Mouse (Mus musculus): Measurements from ENCODE around the gene 1700010B08Rik.

Gene 1700010B08Rik

DNA sequence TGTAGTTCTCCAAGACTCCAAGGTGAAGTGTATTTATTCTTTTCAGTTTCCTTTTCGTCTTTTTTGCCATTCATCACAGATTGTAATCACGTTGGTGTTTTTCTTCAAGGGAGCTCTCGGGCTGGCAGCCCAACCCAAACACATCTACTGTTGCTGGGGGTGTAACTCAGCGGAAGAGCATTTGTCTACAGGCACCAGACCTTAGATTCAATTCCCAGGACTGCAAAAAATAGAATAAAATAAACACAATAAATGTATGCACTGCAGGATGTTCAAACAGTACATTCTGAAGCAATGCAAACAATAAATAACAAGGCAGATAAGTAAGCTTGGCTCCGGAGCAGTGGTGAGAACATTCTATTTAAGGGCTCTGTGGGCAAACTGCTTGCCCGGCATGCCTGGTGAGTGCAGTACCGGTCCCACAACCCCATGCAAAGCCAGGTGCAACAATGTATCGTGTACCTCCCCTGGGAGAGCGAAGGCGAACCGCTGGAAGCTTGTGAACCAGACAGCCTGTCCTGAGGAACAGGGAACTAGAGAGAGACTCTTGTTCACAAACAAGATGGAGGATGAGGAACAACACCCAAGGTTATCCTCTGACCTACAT is 3.1 kb downstream of the 1700010B08Rik start:
- no peak for DNase-seq (ENCODE audit: low spot score in 2 of 2)

DNA sequence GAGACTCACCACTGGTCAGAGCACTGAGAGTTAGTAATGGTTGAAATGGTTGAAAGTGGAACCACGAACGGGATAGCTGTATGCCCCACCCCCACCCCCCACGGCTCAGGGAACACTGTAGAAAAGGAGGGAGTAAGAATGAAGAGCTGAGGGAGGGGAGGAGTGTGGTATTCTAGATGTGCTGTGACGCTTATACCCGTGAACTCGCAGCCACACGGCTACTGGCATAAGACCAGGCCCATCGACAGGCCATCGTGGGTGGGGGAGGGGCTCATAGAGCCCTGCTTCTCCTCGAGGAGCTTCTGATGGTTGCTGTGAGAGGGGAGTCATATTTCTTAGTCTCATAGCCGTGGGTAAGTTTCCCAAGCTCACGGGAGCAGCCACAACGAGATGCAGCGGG is 5.2 kb downstream of the 1700010B08Rik start:
- DNase-seq (ENCODE audit: low spot score in 2 of 2), result no peak

DNA sequence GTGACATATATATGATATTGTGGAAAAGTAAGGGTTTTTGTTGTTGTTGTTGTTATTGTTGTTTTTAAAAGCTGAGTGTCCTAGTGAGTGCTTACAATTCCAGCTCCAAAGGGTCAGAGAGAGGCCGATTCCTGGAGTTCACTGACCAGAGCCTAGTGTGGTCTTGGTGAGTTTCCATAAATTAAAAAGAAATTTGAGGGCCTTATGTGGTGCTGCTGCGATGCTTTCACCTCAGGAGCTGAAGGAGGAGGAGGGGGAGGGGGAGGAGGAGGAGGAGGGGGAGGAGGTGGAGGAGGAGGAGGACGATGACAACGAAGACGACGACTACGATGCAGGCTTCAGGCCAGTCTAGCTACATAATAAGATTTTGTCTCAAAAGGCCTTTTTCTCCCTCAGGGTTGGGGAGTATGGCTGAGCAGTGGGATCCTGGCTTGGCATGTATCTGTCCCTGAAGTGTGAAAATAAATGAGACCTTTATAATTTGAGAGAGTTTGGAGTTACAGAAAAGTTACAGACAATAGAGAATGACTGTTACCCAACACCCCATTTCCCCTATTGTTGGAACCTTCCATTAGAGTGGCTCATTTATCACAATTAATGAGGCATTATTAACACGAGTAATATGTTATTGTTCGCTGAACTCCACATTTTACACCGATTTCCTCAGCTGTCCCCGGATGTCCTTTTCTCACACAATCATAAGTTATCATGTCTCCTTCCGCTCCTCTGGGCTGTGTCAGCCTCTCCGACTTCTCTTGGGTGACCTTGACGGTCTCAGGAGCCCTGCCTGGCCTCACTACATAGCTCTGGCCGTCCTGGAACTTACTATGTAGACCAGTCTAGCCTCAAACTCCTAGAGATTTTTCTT is 6.0 kb downstream of the 1700010B08Rik start:
- DNase-seq (ENCODE audit: low spot score in 2 of 2), result no peak

DNA sequence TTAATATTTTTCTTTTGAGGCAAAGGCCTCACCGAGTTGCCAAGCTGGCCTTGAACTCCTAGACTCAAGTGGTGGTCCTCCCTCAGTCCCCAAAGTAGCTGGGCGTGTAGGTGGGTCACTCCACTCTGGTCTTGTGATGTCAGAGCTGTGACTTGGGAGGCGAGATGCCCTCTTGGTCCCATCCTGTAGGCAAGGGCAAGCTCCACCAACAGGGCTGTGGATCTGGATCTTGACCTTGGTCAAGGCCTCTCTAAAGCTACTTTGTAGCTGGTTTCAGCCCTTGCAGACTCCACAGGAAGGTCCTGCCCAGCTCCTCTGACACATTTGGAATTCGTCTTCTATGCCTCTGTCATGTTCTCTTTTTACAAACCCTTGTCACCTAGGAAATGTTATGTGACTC is 6.6 kb downstream of the 1700010B08Rik start:
- DNase-seq (ENCODE audit: low spot score in 2 of 2), result no peak

DNA sequence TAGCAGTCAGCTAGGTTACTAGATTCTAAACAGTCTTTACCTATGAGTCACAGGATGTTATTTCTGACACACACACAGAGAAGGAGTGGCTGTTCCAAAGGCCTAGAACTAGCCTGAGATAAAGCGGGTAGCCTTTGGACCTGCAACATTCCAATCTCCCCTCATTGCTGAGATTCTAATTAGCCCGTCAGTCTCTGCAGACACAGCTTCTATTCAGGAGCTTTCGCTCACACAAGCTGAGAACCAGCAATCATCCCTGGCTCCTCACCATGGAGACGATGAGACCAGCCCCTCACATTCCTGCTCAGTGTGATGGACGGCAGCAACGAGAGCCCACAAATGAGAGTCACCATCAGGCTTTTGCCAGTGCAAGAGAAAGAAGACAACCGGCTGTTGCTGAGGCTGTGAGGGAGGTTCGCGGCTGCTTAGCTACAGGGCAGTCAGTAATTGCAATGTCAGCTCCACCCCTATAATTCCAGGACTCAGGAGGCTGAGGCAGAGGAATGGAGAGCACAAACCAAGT is 11.3 kb downstream of the 1700010B08Rik start:
- peak; percentile 57 to 74 for DNase-seq (ENCODE audit: low spot score in 2 of 2)

DNA sequence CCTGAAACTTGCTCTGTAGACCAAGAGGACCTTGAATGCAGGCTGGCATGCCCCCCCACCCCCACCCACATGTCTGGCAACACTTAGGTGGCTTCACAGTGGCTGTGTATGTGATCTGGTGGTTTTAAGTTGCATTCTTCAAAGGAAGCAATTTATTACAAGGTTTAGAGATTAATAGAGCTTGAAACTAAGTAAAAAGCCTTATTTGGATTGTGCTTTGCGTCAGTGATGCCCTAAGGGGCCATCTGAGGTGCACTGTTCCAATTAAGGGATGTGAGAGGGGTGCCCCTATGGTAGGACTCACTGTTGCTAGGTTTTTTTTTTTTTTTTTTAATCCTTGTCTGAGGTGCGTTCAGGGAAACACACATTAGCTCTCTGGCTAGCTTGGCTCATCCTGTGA is 15.2 kb downstream of the 1700010B08Rik start:
- DNase-seq (ENCODE audit: low spot score in 2 of 2), result no peak

DNA sequence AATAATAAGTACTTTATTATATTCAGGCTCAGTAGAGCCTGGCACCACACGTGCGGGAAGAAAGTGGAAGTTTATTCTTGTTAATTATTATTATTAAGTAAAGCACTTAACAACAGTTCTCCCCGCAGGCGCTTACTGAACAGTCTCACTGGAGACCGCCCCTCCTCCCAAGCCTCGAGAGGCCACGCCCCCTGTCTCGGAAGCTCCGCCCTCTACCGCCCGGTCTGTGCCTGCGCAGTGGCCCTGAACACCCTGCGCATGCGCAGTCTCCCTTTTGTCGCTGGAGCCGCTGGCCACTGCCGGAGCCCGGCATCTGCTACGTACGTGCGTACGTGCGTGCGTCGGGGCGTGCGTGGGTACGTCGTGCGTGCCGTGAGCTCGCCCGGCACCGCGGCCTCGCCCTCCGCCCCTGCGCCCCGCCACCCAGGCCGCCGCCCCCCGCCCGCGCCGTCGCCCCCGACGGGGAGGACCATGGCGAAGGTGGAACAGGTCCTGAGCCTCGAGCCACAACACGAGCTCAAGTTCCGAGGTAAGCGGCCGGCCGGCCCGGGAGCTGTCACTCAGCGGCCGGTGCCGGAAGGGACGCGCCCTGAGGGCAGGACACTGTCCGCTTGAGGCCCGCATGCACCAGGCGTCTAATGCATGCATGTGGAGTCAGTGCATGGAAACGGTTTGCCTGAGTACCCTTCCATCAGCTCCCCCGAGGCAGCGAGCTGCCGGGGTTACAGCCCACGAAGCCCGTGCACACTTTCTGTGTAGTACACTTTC is 18.2 kb downstream of the 1700010B08Rik start, which contains the start of gene Vapb:
Vapb (plus strand) TSS at position 290 of the 768 bp plus-strand sequence.
- peak; percentile 99 to 100 for DNase-seq (ENCODE audit: low spot score in 2 of 2)

DNA sequence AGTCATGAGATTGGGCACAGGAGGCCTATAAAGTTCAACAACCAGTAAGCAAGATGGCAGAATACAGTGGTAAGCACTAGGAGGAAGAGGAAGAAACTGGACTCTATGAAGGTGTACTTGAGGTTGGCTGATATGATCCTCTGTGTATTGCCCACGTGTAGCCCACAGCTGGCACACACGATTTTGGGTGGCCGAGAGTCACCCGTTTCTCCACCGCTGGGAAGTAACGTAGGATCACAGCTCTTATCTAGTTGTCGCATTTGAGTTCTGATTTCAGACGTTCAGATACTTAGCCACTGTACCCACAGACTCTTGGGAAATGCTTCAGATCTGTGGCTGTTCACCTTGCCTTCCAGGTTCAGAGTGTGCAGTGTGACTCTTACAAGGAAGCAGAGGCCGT is 19.0 kb downstream of the 1700010B08Rik start:
- no peak for DNase-seq (ENCODE audit: low spot score in 2 of 2)

DNA sequence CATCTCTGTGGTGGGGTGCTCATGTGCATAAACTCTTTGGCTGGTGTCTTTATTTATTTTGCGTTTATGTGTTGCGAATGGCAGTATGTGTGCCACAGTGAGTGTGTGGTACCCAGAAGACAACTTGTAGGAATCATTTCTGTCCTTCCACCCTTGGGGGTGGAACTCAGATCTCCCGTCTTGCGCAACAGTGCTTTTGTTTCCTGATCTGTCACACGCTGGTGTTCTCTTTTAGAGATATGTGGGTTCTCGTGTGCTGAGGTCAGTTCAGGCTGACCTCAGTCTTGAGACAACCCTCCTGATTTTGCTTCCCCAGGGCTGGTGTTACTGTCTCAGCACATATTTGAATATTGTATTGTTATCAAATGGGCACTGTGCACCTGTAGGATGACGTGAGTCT is 19.9 kb downstream of the 1700010B08Rik start:
- DNase-seq (ENCODE audit: low spot score in 2 of 2), result no peak

DNA sequence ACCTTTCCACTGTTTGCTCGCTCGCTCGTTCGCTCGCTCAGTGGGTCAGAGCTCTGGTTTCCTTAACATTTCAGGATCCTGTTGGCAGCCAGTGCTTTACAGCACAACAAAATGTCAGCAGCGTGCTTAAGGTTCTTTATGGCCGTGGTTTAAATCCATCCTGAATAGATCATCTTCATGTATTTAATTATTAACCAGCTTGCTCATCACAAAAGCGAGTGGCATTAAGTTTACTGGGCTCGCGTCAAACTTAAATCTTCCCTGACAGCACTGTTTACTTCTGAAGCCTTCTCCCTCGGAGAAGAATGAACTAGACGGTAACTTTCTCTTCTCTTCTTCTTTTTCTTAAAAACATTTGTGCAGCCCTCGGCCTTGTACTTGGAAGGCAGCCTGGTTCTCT is 22.9 kb downstream of the 1700010B08Rik start:
- DNase-seq (ENCODE audit: low spot score in 2 of 2), result no peak

DNA sequence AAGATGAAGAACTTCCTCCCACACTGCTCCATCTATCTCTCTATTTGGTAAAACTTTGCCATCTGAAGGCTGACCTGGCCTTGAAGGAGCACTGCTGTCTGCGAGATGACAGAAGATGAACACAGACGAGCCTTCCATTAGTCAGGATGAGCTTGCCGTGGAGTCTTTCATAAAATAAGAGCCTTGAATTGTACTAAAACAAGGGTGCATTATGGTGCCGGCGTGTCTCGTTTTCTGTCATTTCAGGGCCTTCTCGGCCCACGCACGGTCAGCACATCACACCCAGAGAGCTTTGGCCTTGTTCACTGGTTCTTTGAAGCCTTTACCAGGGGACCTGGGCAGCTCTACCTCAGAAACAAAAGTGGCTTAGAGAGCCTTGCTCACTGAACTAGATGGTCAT is 23.5 kb downstream of the 1700010B08Rik start:
- DNase-seq (ENCODE audit: low spot score in 2 of 2), result no peak

DNA sequence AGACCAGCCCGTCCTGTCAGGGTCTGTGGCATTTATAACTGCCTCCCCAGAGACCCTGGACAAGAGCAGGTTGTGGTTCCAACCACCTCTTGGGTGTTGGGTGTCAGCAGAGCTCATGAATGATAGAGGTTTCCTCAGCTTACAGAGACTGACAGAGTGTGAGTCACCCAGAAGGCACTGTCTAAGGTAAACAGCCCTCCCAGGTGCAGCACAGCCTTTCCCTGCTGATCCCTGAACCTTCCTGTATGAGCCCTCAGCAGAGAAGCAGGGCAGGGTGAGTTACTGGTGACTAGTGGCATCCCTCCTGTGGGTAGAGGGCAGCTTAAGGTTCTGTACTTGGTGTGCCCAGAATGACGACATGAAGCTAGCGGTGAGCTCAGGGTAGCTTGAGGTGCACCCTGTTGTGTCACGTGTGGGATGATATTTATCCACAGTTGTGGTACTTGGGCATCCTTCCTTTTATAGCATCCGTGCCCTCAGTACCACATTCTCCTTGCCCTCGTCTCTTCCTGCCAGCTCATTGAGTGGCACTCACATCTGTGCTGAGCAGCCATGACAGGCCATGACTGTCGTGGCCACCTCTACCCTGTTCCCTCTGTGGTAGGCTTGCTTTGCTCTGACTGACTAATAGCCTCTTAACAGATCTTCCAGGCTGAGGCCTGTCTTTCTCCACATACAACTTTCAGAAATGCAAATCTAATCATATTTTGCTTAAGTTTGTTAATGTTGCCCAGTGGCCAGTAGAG is 25.0 kb downstream of the 1700010B08Rik start:
- DNase-seq (ENCODE audit: low spot score in 2 of 2), result no peak

DNA sequence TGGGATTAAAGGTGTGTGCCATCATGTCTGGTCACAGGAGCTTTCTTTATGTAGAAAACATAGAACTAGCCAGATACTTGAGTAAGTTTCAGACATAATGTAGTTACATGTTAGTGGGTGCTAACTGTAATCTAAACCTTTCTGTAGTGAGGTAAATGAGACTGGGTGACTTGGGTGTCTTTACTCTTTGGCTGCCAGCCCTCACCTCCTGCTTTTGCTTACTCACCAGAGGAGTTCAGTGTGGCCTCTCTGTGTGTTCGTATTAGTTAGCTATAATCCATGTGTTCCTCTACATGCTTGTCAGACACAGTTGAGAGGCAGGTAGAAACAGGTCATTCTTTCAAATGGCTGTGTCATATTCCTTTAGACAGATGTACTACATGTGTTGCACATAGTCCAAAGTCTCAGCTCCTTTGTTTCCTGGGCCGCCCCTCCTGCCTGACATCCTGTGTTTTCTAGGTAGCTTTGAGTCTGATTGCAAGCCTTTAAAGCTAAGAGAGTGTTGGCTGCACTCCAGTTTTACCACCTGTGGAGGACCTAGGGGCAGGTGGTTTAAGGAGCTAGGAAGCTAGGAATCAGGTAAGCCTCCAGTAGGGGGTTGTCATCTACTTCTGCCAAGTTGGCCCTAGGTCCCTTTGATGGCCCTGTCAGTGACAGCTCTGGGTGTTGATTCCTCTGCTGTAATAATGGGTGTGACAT is 29.9 kb downstream of the 1700010B08Rik start:
- DNase-seq (ENCODE audit: low spot score in 2 of 2), result no peak

DNA sequence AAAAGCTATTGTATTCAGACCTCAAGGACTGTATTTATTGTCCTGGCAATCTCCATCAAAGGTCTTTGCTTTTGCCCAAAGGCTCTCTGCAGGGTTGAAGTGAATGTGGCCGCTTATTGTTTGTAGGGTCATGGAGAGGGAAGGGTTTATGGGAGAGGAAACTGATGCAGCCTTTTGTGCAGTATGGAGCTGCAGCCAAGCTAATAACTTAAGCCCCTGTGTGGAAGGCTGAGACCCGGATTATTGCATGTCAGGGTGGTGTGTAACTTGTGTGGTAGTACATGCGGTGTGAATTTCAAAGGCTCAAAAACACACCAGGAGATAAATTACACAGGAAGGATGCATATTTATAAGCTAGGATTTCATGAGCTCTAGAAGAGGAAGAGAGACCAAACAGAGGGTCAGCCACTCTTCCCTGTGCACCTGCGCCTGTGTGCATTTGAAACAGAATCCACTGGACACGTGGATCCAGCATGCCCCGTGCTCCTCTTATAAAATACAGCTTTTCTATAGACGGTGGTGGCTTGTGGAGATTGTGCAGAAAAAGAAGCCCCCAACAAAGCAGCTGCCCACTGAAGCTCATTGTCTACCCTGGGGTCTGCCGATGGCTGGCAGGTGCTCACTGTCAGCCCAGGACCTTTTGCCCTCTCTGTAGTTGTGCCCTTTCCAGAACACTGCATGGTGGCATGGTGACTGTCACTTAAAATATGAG is 36.4 kb downstream of the 1700010B08Rik start:
- DNase-seq (ENCODE audit: low spot score in 2 of 2), result no peak

DNA sequence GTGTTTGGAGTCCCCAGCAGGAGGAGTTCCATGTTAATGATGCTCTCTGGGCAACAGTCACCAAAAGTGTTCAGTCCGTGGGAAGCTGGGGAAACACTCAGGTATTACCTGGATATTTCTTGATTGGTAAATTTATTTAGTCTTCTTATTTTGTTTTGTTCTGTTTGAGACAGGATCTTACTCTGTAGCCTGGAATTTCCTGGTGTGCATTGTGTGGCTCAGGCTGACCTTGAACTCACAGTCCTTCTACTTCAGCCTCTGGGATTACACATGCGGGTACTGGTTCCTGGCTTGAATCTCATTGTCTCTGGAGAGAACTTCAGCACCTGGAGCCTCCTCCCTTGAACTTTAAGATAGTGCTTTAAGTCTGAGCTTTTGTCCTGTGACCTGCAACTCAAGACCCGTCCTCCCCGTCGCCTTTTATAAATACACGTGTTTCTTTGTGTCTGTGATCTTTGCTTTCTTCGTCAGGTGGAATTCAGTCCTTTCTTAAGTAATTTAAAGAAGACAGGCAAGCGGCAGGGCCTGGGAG is 38.5 kb downstream of the 1700010B08Rik start:
- DNase-seq (ENCODE audit: low spot score in 2 of 2), result no peak

DNA sequence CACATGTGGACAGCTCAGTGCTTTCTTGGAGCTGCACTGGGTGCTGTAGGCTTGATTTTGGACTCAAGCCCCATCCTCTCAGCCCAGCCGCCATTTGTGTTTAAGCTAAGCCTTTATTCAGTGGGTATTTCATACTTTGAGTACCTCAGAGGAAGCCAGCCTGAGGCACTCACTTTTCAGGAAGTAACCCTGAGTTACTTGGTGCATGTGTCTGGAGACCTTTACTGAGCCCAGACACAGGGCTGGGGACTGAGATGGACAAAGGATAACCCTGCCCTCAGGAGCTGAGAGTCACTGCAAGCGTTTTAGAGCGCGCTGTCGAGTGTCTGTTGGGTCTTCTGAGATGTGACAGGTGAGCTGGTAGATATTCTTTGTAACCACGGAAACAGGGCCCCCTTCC is 41.4 kb downstream of the 1700010B08Rik start:
- no peak for DNase-seq (ENCODE audit: low spot score in 2 of 2)

DNA sequence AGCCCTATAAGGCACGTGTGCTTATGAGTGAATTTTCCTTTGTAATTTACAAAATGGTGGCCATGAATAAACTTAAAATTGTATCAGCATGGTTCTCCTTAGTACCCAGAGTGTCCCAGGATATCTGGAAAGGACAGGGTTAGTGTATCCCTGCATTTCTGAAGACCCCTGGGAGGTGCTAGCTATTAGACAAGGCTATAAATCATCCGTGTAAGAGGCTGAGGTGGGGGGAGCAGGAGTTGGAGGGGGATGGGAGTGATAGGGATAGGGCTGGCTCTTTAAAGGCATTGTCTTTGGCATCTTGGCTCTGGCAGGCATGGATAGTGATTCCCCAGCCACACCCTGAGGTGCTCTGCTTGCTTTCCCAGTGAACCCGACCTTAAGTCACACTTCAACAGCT is 45.4 kb downstream of the 1700010B08Rik start:
- no peak for DNase-seq (ENCODE audit: low spot score in 2 of 2)

DNA sequence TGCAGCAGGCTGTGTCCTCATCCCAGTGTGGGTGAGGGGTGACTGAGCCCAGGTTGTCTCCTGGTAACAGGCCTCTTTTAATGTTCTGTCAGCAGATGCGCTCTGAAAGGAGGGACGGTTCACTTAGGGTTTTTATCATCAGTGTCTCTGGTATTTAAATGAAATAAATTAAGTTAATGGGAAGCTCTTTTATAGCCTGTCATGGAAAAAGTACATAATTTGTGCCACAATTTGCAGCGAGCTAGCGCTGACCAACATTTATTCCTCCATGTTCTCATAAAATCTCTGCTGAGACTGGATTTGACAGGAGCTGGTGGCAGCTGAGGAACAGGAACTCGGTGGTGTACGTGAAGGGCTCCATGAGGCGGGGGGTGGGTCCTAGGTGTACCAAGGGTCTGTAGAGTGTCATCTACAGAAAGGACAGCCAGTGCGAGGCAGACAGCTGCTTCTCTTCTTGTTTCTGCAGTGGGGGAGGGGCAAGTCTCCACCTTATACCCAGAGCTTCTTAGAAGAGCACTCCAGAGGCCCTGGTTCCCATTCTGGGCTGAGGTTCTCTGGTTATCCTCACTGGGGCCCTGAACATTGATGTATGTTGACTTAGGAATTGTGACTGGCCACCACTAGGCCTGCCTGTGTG is 48.9 kb downstream of the 1700010B08Rik start:
- no peak for DNase-seq (ENCODE audit: low spot score in 2 of 2)

DNA sequence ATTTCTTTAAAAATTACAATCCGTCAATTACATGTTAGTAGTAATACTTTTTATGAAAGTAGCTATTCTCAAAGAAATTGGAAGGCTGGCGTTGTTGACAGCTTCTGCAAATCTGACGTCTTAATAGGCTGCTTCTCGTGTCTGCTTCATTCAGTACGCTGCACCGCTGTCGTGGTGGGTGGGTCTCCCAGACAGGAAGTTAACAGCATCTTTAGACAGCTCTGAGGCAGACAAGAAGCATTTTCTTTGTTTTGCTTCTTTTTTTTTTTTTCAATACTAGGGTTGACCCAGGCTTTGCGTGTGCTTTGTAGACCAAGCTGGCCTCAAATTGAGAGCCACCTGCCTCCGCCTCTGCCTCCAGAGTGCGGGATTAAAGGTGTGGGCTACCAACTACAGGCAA is 50.0 kb downstream of the 1700010B08Rik start:
- peak in 1 of 2 experiments; percentile 58 for DNase-seq (ENCODE audit: low spot score in 2 of 2)

DNA sequence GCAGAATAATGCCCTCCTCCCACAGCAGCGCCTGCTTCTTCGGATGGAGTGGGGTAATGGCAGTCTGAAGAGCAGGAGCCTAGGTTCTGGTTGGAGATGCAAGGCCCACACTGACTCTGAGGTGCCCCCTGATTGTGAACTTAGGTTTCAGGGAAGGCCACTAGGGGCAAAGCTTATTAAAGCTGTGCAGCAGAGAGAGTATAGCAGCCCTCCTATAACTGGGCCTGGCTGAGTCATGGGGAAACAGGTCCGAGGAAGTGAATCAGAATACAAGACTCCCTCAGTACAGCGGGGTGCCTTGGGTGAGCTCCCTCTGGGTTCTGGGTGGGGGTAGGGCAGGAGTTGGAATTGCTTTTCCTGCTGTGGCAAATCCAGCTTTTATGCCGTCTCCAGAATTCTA is 51.4 kb downstream of the 1700010B08Rik start:
- DNase-seq (ENCODE audit: low spot score in 2 of 2), result no peak
